Mouse (Mus musculus) forebrain, embryonic 12.5 days (tissue): ENCODE measurements at regions not wholly inside any gene's neighbourhood (a gene's known extent, or its start where the extent isn't known, plus 50 kb on each side); places are given as distances from the start of the nearest gene placed in this dataset.

ENCODE experiments used
- ATAC-seq: fragments of 200-750 bp; cut with Nextera tagmentation; 2 replicates; pipeline ENCODE4 v1.8.0; 2017; ENCODE audit warnings: moderate TSS enrichment; ENCODE audit not compliant: low FRiP score
- H3K27ac ChIP-seq: fragments of 300-500 bp; sonication (generic); 2 replicates; pipeline ENCODE4 v1.5.1; 2016; ENCODE audit warnings: mild to moderate bottlenecking
- H3K27me3 ChIP-seq: fragments of 300-500 bp; sonication (generic); 2 replicates; pipeline ENCODE4 v1.6.1; 2016; ENCODE audit warnings: mild to moderate bottlenecking
- H3K36me3 ChIP-seq: fragments of 300-500 bp; sonication (generic); replicated peaks from 2 replicates; pipeline ENCODE4 v1.6.1; 2016; ENCODE audit warnings: mild to moderate bottlenecking
- H3K4me1 ChIP-seq: fragments of 300-500 bp; sonication (generic); 2 replicates; pipeline ENCODE4 v1.6.1; 2016
- H3K4me2 ChIP-seq: fragments of 300-500 bp; sonication (generic); 2 replicates; pipeline ENCODE4 v1.6.1; 2016; ENCODE audit warnings: mild to moderate bottlenecking, moderate library complexity
- H3K4me3 ChIP-seq: fragments of 300-500 bp; sonication (generic); replicated peaks from 2 replicates; pipeline ENCODE4 v1.5.1; 2016; ENCODE audit warnings: mild to moderate bottlenecking
- H3K9ac ChIP-seq: fragments of 300-500 bp; sonication (generic); 2 replicates; pipeline ENCODE4 v1.6.1; 2016; ENCODE audit warnings: mild to moderate bottlenecking
- H3K9me3 ChIP-seq: fragments of 300-500 bp; sonication (generic); 2 replicates; pipeline ENCODE4 v1.6.1; 2016
- WGBS: fragments of 180-500 bp; shearing (Covaris S2); methylation state at CpG from one replicate; pipeline ENCODE4 v1.1.7; 2016; 5-methylcytosine and 5-hydroxymethylcytosine counted together

- 63% methylated on average over 1 of the region's 1 CpGs for WGBS
- Histone ChIP-seq H3K4me1 (no peaks in the 10 kb centered on the region), H3K4me3 (no peak overlapping the region), H3K36me3 (no peaks in the 10 kb centered on the region), H3K9ac (no peak overlapping the region), H3K4me2 (no peak overlapping the region), H3K9me3 (no peaks in the 10 kb centered on the region), H3K27ac (no peak overlapping the region), H3K27me3 (no peaks in the 10 kb centered on the region)
- ATAC-seq: no peak
Measured at GRCm38 (mm10) chr2:48689098-48689497, 124.8 kb upstream of the Acvr2a start.

GRCm38 (mm10) chr2:48694509-48694908, 119.4 kb upstream of the Acvr2a start:
- Histone ChIP-seq H3K36me3 (no peaks in the 10 kb centered on the region), H3K4me2 (no peak overlapping the region), H3K27ac (no peak overlapping the region), H3K4me1 (no peaks in the 10 kb centered on the region), H3K9me3 (no peaks in the 10 kb centered on the region), H3K4me3 (no peak overlapping the region), H3K27me3 (no peaks in the 10 kb centered on the region), H3K9ac (no peak overlapping the region)
- no peak for ATAC-seq
- WGBS: 93% methylated on average over 3 of the region's 3 CpGs

- H3K9ac ChIP-seq: no peak overlapping the region
- H3K27ac ChIP-seq: no peak overlapping the region
- H3K27me3 ChIP-seq: no peaks in the 10 kb centered on the region
- ATAC-seq: no peak
- H3K36me3 ChIP-seq: no peaks in the 10 kb centered on the region
- H3K4me1 ChIP-seq: no peaks in the 10 kb centered on the region; the same call in 1 of the 2 replicates
- no peak overlapping the region for H3K4me2 ChIP-seq
- no peak overlapping the region for H3K4me3 ChIP-seq
- WGBS: 79% methylated on average over 2 of the region's 2 CpGs
- H3K9me3 ChIP-seq: no peaks in the 10 kb centered on the region
Measured at GRCm38 (mm10) chr2:48700886-48701285, 113.0 kb upstream of the Acvr2a start.

- no peaks in the 10 kb centered on the region for H3K36me3 ChIP-seq
- no peak overlapping the region for H3K4me3 ChIP-seq
- no peaks in the 10 kb centered on the region for H3K27me3 ChIP-seq
- H3K27ac ChIP-seq: no peak overlapping the region
- no peak for ATAC-seq
- H3K4me1 ChIP-seq: peaks cover 3% of the 10 kb centered on the region; the same call in 1 of the 2 replicates
- no peaks in the 10 kb centered on the region for H3K9me3 ChIP-seq
- 79% methylated on average over 12 of the region's 12 CpGs for WGBS
- no peak overlapping the region for H3K4me2 ChIP-seq
- H3K9ac ChIP-seq: no peak overlapping the region
Measured at GRCm38 (mm10) chr2:48705103-48705804, 108.7 kb upstream of the Acvr2a start.

- no peaks in the 10 kb centered on the region for H3K36me3 ChIP-seq
- ATAC-seq: no peak
- H3K4me1 ChIP-seq: peaks cover 3% of the 10 kb centered on the region; the same call in 1 of the 2 replicates
- H3K27me3 ChIP-seq: no peaks in the 10 kb centered on the region
- no peak overlapping the region for H3K27ac ChIP-seq
- no peak overlapping the region for H3K9ac ChIP-seq
- H3K9me3 ChIP-seq: no peaks in the 10 kb centered on the region
- no peak overlapping the region for H3K4me2 ChIP-seq
- no peak overlapping the region for H3K4me3 ChIP-seq
- WGBS: 48% methylated on average over 3 of the region's 3 CpGs
Measured at GRCm38 (mm10) chr2:48705805-48706150, 108.1 kb upstream of the Acvr2a start.

- no peak overlapping the region for H3K9ac ChIP-seq
- no peak overlapping the region for H3K4me2 ChIP-seq
- H3K4me1 ChIP-seq: peaks cover 3% of the 10 kb centered on the region; the same call in 1 of the 2 replicates
- no peak overlapping the region for H3K27ac ChIP-seq
- no peaks in the 10 kb centered on the region for H3K36me3 ChIP-seq
- ATAC-seq: no peak
- no peak overlapping the region for H3K4me3 ChIP-seq
- H3K27me3 ChIP-seq: no peaks in the 10 kb centered on the region
- no peaks in the 10 kb centered on the region for H3K9me3 ChIP-seq
- 35% methylated on average over 5 of the region's 5 CpGs for WGBS
Measured at GRCm38 (mm10) chr2:48706188-48706587, 107.7 kb upstream of the Acvr2a start.

GRCm38 (mm10) chr2:48716206-48716605, 97.7 kb upstream of the Acvr2a start:
- H3K36me3 ChIP-seq: no peaks in the 10 kb centered on the region
- WGBS: 93% methylated on average over 4 of the region's 4 CpGs
- H3K4me2 ChIP-seq: no peak overlapping the region
- H3K27ac ChIP-seq: no peak overlapping the region
- no peak overlapping the region for H3K9ac ChIP-seq
- no peaks in the 10 kb centered on the region for H3K9me3 ChIP-seq
- H3K4me3 ChIP-seq: no peak overlapping the region
- H3K4me1 ChIP-seq: no peaks in the 10 kb centered on the region
- ATAC-seq: no peak
- no peaks in the 10 kb centered on the region for H3K27me3 ChIP-seq

- Histone ChIP-seq H3K9ac (no peak overlapping the region), H3K27me3 (no peaks in the 10 kb centered on the region), H3K4me2 (no peak overlapping the region), H3K9me3 (no peaks in the 10 kb centered on the region), H3K36me3 (no peaks in the 10 kb centered on the region), H3K4me1 (no peaks in the 10 kb centered on the region), H3K4me3 (no peak overlapping the region), H3K27ac (no peak overlapping the region)
- 83% methylated on average over 1 of the region's 1 CpGs for WGBS
- no peak for ATAC-seq
Measured at GRCm38 (mm10) chr2:48717770-48718169, 96.1 kb upstream of the Acvr2a start.

GRCm38 (mm10) chr2:48718261-48718660, 95.6 kb upstream of the Acvr2a start:
- no peaks in the 10 kb centered on the region for H3K36me3 ChIP-seq
- H3K4me1 ChIP-seq: no peaks in the 10 kb centered on the region
- no peak overlapping the region for H3K4me3 ChIP-seq
- no peaks in the 10 kb centered on the region for H3K9me3 ChIP-seq
- no peak overlapping the region for H3K9ac ChIP-seq
- H3K4me2 ChIP-seq: no peak overlapping the region
- ATAC-seq: no peak
- WGBS: 81% methylated on average over 2 of the region's 2 CpGs
- H3K27ac ChIP-seq: no peak overlapping the region
- H3K27me3 ChIP-seq: no peaks in the 10 kb centered on the region

- no peaks in the 10 kb centered on the region; the same call in 1 of the 2 replicates for H3K4me1 ChIP-seq
- no peaks in the 10 kb centered on the region for H3K9me3 ChIP-seq
- ATAC-seq: no peak
- no peaks in the 10 kb centered on the region for H3K27me3 ChIP-seq
- H3K9ac ChIP-seq: no peak overlapping the region
- H3K27ac ChIP-seq: no peak overlapping the region
- no peak overlapping the region for H3K4me2 ChIP-seq
- no peaks in the 10 kb centered on the region for H3K36me3 ChIP-seq
- 67% methylated on average over 8 of the region's 8 CpGs for WGBS
- H3K4me3 ChIP-seq: no peak overlapping the region
Measured at GRCm38 (mm10) chr2:48730780-48731179, 83.1 kb upstream of the Acvr2a start.

GRCm38 (mm10) chr2:48733936-48734335, 80.0 kb upstream of the Acvr2a start:
- H3K9ac ChIP-seq: no peak overlapping the region
- no peak overlapping the region for H3K4me3 ChIP-seq
- H3K27ac ChIP-seq: no peak overlapping the region
- H3K4me2 ChIP-seq: no peak overlapping the region
- 88% methylated on average over 1 of the region's 1 CpGs for whole genome bisulfite sequencing
- H3K9me3 ChIP-seq: no peaks in the 10 kb centered on the region
- no peaks in the 10 kb centered on the region for H3K27me3 ChIP-seq
- peaks cover 4% of the 10 kb centered on the region; the same call in 1 of the 2 replicates for H3K4me1 ChIP-seq
- no peaks in the 10 kb centered on the region for H3K36me3 ChIP-seq
- no peak for ATAC-seq

- no peak overlapping the region for H3K27ac ChIP-seq
- no peaks in the 10 kb centered on the region for H3K27me3 ChIP-seq
- no peaks in the 10 kb centered on the region for H3K36me3 ChIP-seq
- H3K4me1 ChIP-seq: peaks cover 4% of the 10 kb centered on the region; the same call in 1 of the 2 replicates
- ATAC-seq: no peak
- H3K9me3 ChIP-seq: no peaks in the 10 kb centered on the region
- no peak overlapping the region for H3K4me2 ChIP-seq
- WGBS: 94% methylated on average over 6 of the region's 6 CpGs
- H3K9ac ChIP-seq: no peak overlapping the region
- H3K4me3 ChIP-seq: no peak overlapping the region
Measured at GRCm38 (mm10) chr2:48734521-48734920, 79.4 kb upstream of the Acvr2a start.

- ATAC-seq: no peak
Measured at GRCm38 (mm10) chr2:48736312-48736711, 77.6 kb upstream of the Acvr2a start.

More at GRCm38 (mm10) chr2:48736312-48736711, 77.6 kb upstream of the Acvr2a start:
- Histone ChIP-seq H3K4me3 (no peak overlapping the region), H3K4me1 (peaks cover 4% of the 10 kb centered on the region; the same call in 1 of the 2 replicates), H3K9me3 (no peaks in the 10 kb centered on the region), H3K36me3 (no peaks in the 10 kb centered on the region), H3K27ac (no peak overlapping the region), H3K9ac (no peak overlapping the region), H3K27me3 (no peaks in the 10 kb centered on the region), H3K4me2 (no peak overlapping the region)
- WGBS: 65% methylated on average over 2 of the region's 2 CpGs
